Mouse (Mus musculus) MEL (cell line): ENCODE results near the gene Ddx54. TPM values are rescaled to one million over a fixed set of nuclear protein-coding genes. Genes with fewer than 3 reads are reported as not detected.

Experiments
- DNase-seq: peaks from one replicate; pipeline ENCODE4 v3.0.0; 2011; ENCODE audit warnings: low read depth, low spot score
- H3K27ac ChIP-seq: 2 replicates; pipeline ENCODE4 v1.5.1; 2012; ENCODE audit warnings: low read depth, mild to moderate bottlenecking, control low read depth, low read length, moderate library complexity; ENCODE audit not compliant: control insufficient read depth
- H3K27me3 ChIP-seq, 2 experiments: fragments of 150-350 bp in 1 of 2; sonication (generic) in 1 of 2; 2 replicates each; pipeline ENCODE4 v1.6.1; 2012; ENCODE audit warnings: low read length in 2 of 2, mild to moderate bottlenecking in 2 of 2, improper control_type of control experiment in 1 of 2, moderate library complexity in 1 of 2; ENCODE audit not compliant: insufficient read depth in 2 of 2, control insufficient read depth in 1 of 2
- H3K36me3 ChIP-seq, 2 experiments: 2 replicates each; pipeline ENCODE4 v1.6.1; 2012 to 2014; ENCODE audit warnings: low read length in 2 of 2, improper control_type of control experiment in 1 of 2, inconsistent platforms in 1 of 2, mild to moderate bottlenecking in 1 of 2; ENCODE audit not compliant: insufficient read depth in 2 of 2, control insufficient read depth in 1 of 2
- H3K4me1 ChIP-seq, 2 experiments: fragments of 150-350 bp in 1 of 2; sonication (generic) in 1 of 2; 2 replicates each; pipeline ENCODE4 v1.6.1; 2012; ENCODE audit warnings: low read length in 2 of 2, improper control_type of control experiment in 1 of 2, mild to moderate bottlenecking in 1 of 2; ENCODE audit not compliant: insufficient read depth in 2 of 2, control insufficient read depth in 1 of 2
- H3K4me3 ChIP-seq, 2 experiments: fragments of 150-350 bp in 1 of 2; sonication (generic) in 1 of 2; 2 replicates each; pipeline ENCODE4 v1.5.1; 2012; ENCODE audit warnings: low read depth in 2 of 2, low read length in 2 of 2, mild to moderate bottlenecking in 2 of 2, moderate library complexity in 2 of 2, control low read depth in 1 of 2, improper control_type of control experiment in 1 of 2; ENCODE audit not compliant: control insufficient read depth in 1 of 2, insufficient read depth in 1 of 2
- H3K79me2 ChIP-seq: 2 replicates; pipeline ENCODE4 v1.6.1; 2012; ENCODE audit warnings: mild to moderate bottlenecking, low read length, moderate library complexity; ENCODE audit not compliant: control insufficient read depth, poor library complexity, insufficient read depth
- H3K9ac ChIP-seq: 2 replicates; pipeline ENCODE4 v1.6.1; 2012; ENCODE audit warnings: low read depth, mild to moderate bottlenecking, control low read depth, low read length, moderate library complexity; ENCODE audit not compliant: control insufficient read depth, poor library complexity, severe bottlenecking
- H3K9me3 ChIP-seq: fragments of 150-350 bp; sonication (generic); replicated peaks from 2 replicates; pipeline ENCODE4 v1.6.1; 2012; ENCODE audit warnings: mild to moderate bottlenecking, low read length, improper control_type of control experiment, moderate library complexity; ENCODE audit not compliant: insufficient read depth
- CHD2 ChIP-seq: IDR thresholded peaks from 2 replicates; pipeline ENCODE4 v1.6.1; 2011; ENCODE audit warnings: low read length, improper control_type of control experiment
- CTCF ChIP-seq, 3 experiments: IDR thresholded peaks in 2 of 3; conservative IDR thresholded peaks in 1 of 3; 2 replicates each; pipeline ENCODE4 v1.5.1; 2011 to 2012; ENCODE audit warnings: low read length in 3 of 3, low read depth in 2 of 3, mild to moderate bottlenecking in 2 of 3, improper control_type of control experiment in 1 of 3, inconsistent platforms in 1 of 3, mixed read lengths in 1 of 3, moderate library complexity in 1 of 3; ENCODE audit not compliant: control insufficient read depth in 1 of 3, insufficient read depth in 1 of 3, poor library complexity in 1 of 3, severe bottlenecking in 1 of 3
- E2F4 ChIP-seq: IDR thresholded peaks from 2 replicates; pipeline ENCODE4 v1.6.1; 2011; ENCODE audit warnings: low read depth, low read length, improper control_type of control experiment, borderline replicate concordance
- ELF1 ChIP-seq: IDR thresholded peaks from 2 replicates; pipeline ENCODE4 v1.6.1; 2014; ENCODE audit warnings: low read depth, mild to moderate bottlenecking, inconsistent platforms, low read length, improper control_type of control experiment, moderate library complexity
- GATA1 ChIP-seq: IDR thresholded peaks from 2 replicates; pipeline ENCODE4 v1.6.1; 2011; ENCODE audit warnings: low read depth, low read length, improper control_type of control experiment
- HCFC1 ChIP-seq: IDR thresholded peaks from 2 replicates; pipeline ENCODE4 v1.6.1; 2012; ENCODE audit warnings: low read depth, mild to moderate bottlenecking, inconsistent platforms, low read length, improper control_type of control experiment, moderate library complexity
- MAX ChIP-seq: IDR thresholded peaks from 2 replicates; pipeline ENCODE4 v1.6.1; 2011; ENCODE audit warnings: low read length, improper control_type of control experiment
- MAZ ChIP-seq: IDR thresholded peaks from 2 replicates; pipeline ENCODE4 v1.6.1; 2012; ENCODE audit warnings: low read depth, mild to moderate bottlenecking, inconsistent platforms, low read length, improper control_type of control experiment
- NELFE ChIP-seq: IDR thresholded peaks from 2 replicates; pipeline ENCODE4 v1.6.1; 2011; ENCODE audit warnings: low read depth, low read length, improper control_type of control experiment
- NRF1 ChIP-seq: IDR thresholded peaks from 2 replicates; pipeline ENCODE4 v1.6.1; 2014; ENCODE audit warnings: low read depth, mild to moderate bottlenecking, inconsistent platforms, low read length, improper control_type of control experiment, moderate library complexity; ENCODE audit not compliant: poor library complexity, insufficient read depth, severe bottlenecking
- POLR2A ChIP-seq, 2 experiments: IDR thresholded peaks; 2 replicates each; pipeline ENCODE4 v1.6.1; 2011 to 2012; ENCODE audit warnings: low read length in 2 of 2, mild to moderate bottlenecking in 2 of 2, control low read depth in 1 of 2, improper control_type of control experiment in 1 of 2, low read depth in 1 of 2, moderate library complexity in 1 of 2; ENCODE audit not compliant: control insufficient read depth in 1 of 2, insufficient read depth in 1 of 2, poor library complexity in 1 of 2
- POLR2AphosphoS2 ChIP-seq: IDR thresholded peaks from 2 replicates; pipeline ENCODE4 v1.6.1; 2011; ENCODE audit warnings: low read length, improper control_type of control experiment
- POLR2AphosphoS5 ChIP-seq: IDR thresholded peaks from 2 replicates; pipeline ENCODE4 v1.6.1; 2012; ENCODE audit warnings: low read depth, borderline replicate concordance, mild to moderate bottlenecking, inconsistent platforms, low read length, moderate library complexity, mixed read lengths
- RAD21 ChIP-seq: IDR thresholded peaks from 2 replicates; pipeline ENCODE4 v1.6.1; 2011; ENCODE audit warnings: mild to moderate bottlenecking, low read depth, low read length, improper control_type of control experiment
- RCOR1 ChIP-seq: IDR thresholded peaks from 2 replicates; pipeline ENCODE4 v1.6.1; 2012; ENCODE audit warnings: low read depth, mild to moderate bottlenecking, inconsistent platforms, low read length, improper control_type of control experiment
- SIN3A ChIP-seq: IDR thresholded peaks from 2 replicates; pipeline ENCODE4 v1.6.1; 2012; ENCODE audit warnings: low read length, improper control_type of control experiment, inconsistent platforms
- SMC3 ChIP-seq: IDR thresholded peaks from 2 replicates; pipeline ENCODE4 v1.6.1; 2011; ENCODE audit warnings: low read depth, low read length, improper control_type of control experiment
- TAL1 ChIP-seq: IDR thresholded peaks from 2 replicates; pipeline ENCODE4 v1.6.1; 2012; ENCODE audit warnings: mild to moderate bottlenecking, inconsistent platforms, low read length, moderate library complexity, mixed read lengths
- TBP ChIP-seq: IDR thresholded peaks from 2 replicates; pipeline ENCODE4 v1.8.0; 2011; ENCODE audit warnings: low read depth, low read length, improper control_type of control experiment
- UBTF ChIP-seq: IDR thresholded peaks from 2 replicates; pipeline ENCODE4 v1.6.1; 2012; ENCODE audit warnings: low read depth, mild to moderate bottlenecking, inconsistent platforms, low read length, improper control_type of control experiment, moderate library complexity, borderline replicate concordance; ENCODE audit not compliant: insufficient read depth
- USF2 ChIP-seq, 2 experiments: IDR thresholded peaks; 2 replicates each; pipeline ENCODE4 v1.6.1; 2011 to 2012; ENCODE audit warnings: improper control_type of control experiment in 2 of 2, low read length in 2 of 2, borderline replicate concordance in 1 of 2, inconsistent platforms in 1 of 2, low read depth in 1 of 2, mild to moderate bottlenecking in 1 of 2; ENCODE audit not compliant: insufficient read depth in 1 of 2
- ZC3H11A ChIP-seq: IDR thresholded peaks from 2 replicates; pipeline ENCODE4 v1.6.1; 2012; ENCODE audit warnings: low read depth, mild to moderate bottlenecking, inconsistent platforms, low read length, improper control_type of control experiment
- ZMIZ1 ChIP-seq: IDR thresholded peaks from 2 replicates; pipeline ENCODE4 v1.6.1; 2012; ENCODE audit warnings: low read depth, mild to moderate bottlenecking, inconsistent platforms, low read length, improper control_type of control experiment, moderate library complexity
- ZNF384 ChIP-seq: IDR thresholded peaks from 2 replicates; pipeline ENCODE4 v1.6.1; 2012; ENCODE audit warnings: low read depth, mild to moderate bottlenecking, inconsistent platforms, low read length, improper control_type of control experiment
- polyA plus RNA-seq, 2 experiments: library from polyadenylated mRNA; stranded (reverse) in 1 of 2; unstranded in 1 of 2; fragments of >175 nt in 1 of 2; fragments of >200 nt in 1 of 2; gene quantifications; 2 replicates each; pipeline versions ENCODE4 v1.2.1 to v1.2.4; 2012; ENCODE audit warnings: low replicate concordance in 2 of 2, low read depth in 1 of 2; ENCODE audit not compliant: insufficient read length in 2 of 2, insufficient read depth in 1 of 2, missing spikeins in 1 of 2
- total RNA-seq: library from RNA; depleted of rRNA; stranded (reverse); fragments of 300-350 nt; gene quantifications from 2 replicates; pipeline ENCODE4 v1.2.3, GENCODE M21; 2012

Ddx54 gene
- total and polyA plus RNA-seq, 3 experiments: 73.8 to 99.9 TPM; not detected in 1

- Histone ChIP-seq H3K27ac (no peak overlapping the region), H3K9ac (no peak overlapping the region), H3K79me2 (no peaks in the 10 kb centered on the region), H3K27me3 (no peaks in the 10 kb centered on the region), H3K4me1 (peaks cover 0 to 5% of the 10 kb centered on the region in 2 experiments; a peak in 2 of 4 replicates), H3K36me3 (peaks cover 0 to 3% of the 10 kb centered on the region in 2 experiments; a peak in 1 of 4 replicates), H3K4me3 (no peak overlapping the region), H3K9me3 (no peaks in the 10 kb centered on the region)
- DNase-seq: no peak
- TF ChIP-seq SMC3: no peak
- TF ChIP-seq GATA1: no peak
- TF ChIP-seq CTCF (IDR thresholded peaks at IDR 0.05 in 2 of 3, conservative IDR thresholded peaks at IDR 0.05 in 1 of 3; ENCODE audit: control insufficient read depth in 1 of 3, insufficient read depth in 1 of 3, low read depth in 2 of 3, low read length in 3 of 3, poor library complexity in 1 of 3, severe bottlenecking in 1 of 3): no peak
- no peak for TF ChIP-seq RAD21
Observed at GRCm38 (mm10) chr5:120568964-120569363, 43.6 kb upstream of the Ddx54 start.

- no peak overlapping the region for H3K4me3 ChIP-seq
- H3K9ac ChIP-seq: no peak overlapping the region
- DNase-seq: no peak
- no peaks in the 10 kb centered on the region for H3K9me3 ChIP-seq
- peaks cover 0 to 3% of the 10 kb centered on the region in 2 experiments; a peak in 1 of 4 replicates for H3K36me3 ChIP-seq
- H3K27me3 ChIP-seq: no peaks in the 10 kb centered on the region
- H3K79me2 ChIP-seq: no peaks in the 10 kb centered on the region
- no peak for TF ChIP-seq SIN3A
- no peak for TF ChIP-seq ZMIZ1
- no peak for TF ChIP-seq POLR2A (IDR thresholded peaks at IDR 0.05; ENCODE audit: control insufficient read depth in 1 of 2, insufficient read depth in 1 of 2, low read depth in 1 of 2, low read length in 2 of 2, poor library complexity in 1 of 2)
- TF ChIP-seq ZC3H11A: no peak
- no peak for TF ChIP-seq CTCF (IDR thresholded peaks at IDR 0.05 in 2 of 3, conservative IDR thresholded peaks at IDR 0.05 in 1 of 3; ENCODE audit: control insufficient read depth in 1 of 3, insufficient read depth in 1 of 3, low read depth in 2 of 3, low read length in 3 of 3, poor library complexity in 1 of 3, severe bottlenecking in 1 of 3)
- no peak for TF ChIP-seq NRF1
- TF ChIP-seq E2F4: no peak
- TF ChIP-seq, all 39 proteins: peak for 0
- no peak overlapping the region for H3K27ac ChIP-seq
- peaks cover 0 to 5% of the 10 kb centered on the region in 2 experiments; a peak in 2 of 4 replicates for H3K4me1 ChIP-seq
Observed at GRCm38 (mm10) chr5:120569791-120570190, 42.7 kb upstream of the Ddx54 start.

- Histone ChIP-seq H3K36me3 (peaks cover 0 to 3% of the 10 kb centered on the region in 2 experiments; a peak in 1 of 4 replicates), H3K9me3 (no peaks in the 10 kb centered on the region), H3K4me1 (peaks cover 0 to 5% of the 10 kb centered on the region in 2 experiments; a peak in 2 of 4 replicates), H3K27ac (no peak overlapping the region), H3K4me3 (no peak overlapping the region), H3K9ac (no peak overlapping the region), H3K79me2 (no peaks in the 10 kb centered on the region), H3K27me3 (no peaks in the 10 kb centered on the region)
- peak; percentile 75 for DNase-seq
- TF ChIP-seq GATA1 (no peak), POLR2AphosphoS5 (no peak), ZNF384 (no peak), TAL1 (no peak), CHD2 (no peak), MAX (no peak), ELF1 (0 out of 2 replicates have a peak, but pooled peaks have one; percentile 11), NRF1 (no peak), NELFE (no peak), SMC3 (no peak), RCOR1 (0 out of 2 replicates have a peak, but pooled peaks have one; percentile 15), POLR2AphosphoS2 (no peak), UBTF (no peak), MAZ (no peak), RAD21 (no peak), TBP (no peak), E2F4 (no peak), USF2 (IDR thresholded peaks at IDR 0.05; ENCODE audit: borderline replicate concordance in 1 of 2, insufficient read depth in 1 of 2, low read depth in 1 of 2, low read length in 2 of 2) (no peak), HCFC1 (no peak)
Observed at GRCm38 (mm10) chr5:120570289-120570897, 42.1 kb upstream of the Ddx54 start.
